Mouse (Mus musculus) midbrain, embryonic 15.5 days (tissue): ENCODE data around the gene Amd1. TPM values are rescaled to one million over a fixed set of nuclear protein-coding genes. Genes with fewer than 3 reads are reported as not detected.
"Not testable (repeated sequence)": the region's sequence is repeated elsewhere in the genome, so short reads cannot be mapped to it uniquely, and the experiment has no call there.

Experiments used
- ATAC-seq: fragments of 200-750 bp; cut with Nextera tagmentation; replicated peaks from 2 replicates; pipeline ENCODE4 v1.8.0; 2017; ENCODE audit warnings: moderate TSS enrichment
- H3K27ac ChIP-seq: fragments of 300-500 bp; sonication (generic); 2 replicates; pipeline ENCODE4 v1.5.1; 2015; ENCODE audit warnings: mild to moderate bottlenecking, inconsistent platforms
- H3K27me3 ChIP-seq: fragments of 300-500 bp; sonication (generic); replicated peaks from 2 replicates; pipeline ENCODE4 v1.6.1; 2015; ENCODE audit warnings: inconsistent platforms
- H3K36me3 ChIP-seq: fragments of 300-500 bp; sonication (generic); replicated peaks from 2 replicates; pipeline ENCODE4 v1.6.1; 2015; ENCODE audit warnings: inconsistent platforms
- H3K4me1 ChIP-seq: fragments of 300-500 bp; sonication (generic); 2 replicates; pipeline ENCODE4 v1.6.1; 2015; ENCODE audit warnings: inconsistent platforms
- H3K4me2 ChIP-seq: fragments of 300-500 bp; sonication (generic); 2 replicates; pipeline ENCODE4 v1.6.1; 2015; ENCODE audit warnings: inconsistent platforms, mild to moderate bottlenecking, moderate library complexity
- H3K4me3 ChIP-seq: fragments of 300-500 bp; sonication (generic); 2 replicates; pipeline ENCODE4 v1.5.1; 2015; ENCODE audit warnings: mild to moderate bottlenecking, inconsistent platforms
- H3K9ac ChIP-seq: fragments of 300-500 bp; sonication (generic); 2 replicates; pipeline ENCODE4 v1.6.1; 2015; ENCODE audit warnings: mild to moderate bottlenecking, inconsistent platforms
- H3K9me3 ChIP-seq: fragments of 300-500 bp; sonication (generic); 2 replicates; pipeline ENCODE4 v1.6.1; 2016; ENCODE audit warnings: inconsistent platforms
- WGBS: fragments of 180-500 bp; shearing (Covaris S2); methylation state at CpG from one replicate; pipeline ENCODE4 v1.1.7; 2015; ENCODE audit warnings: mixed read lengths; 5-methylcytosine and 5-hydroxymethylcytosine counted together
- polyA plus RNA-seq: library from polyadenylated mRNA; unstranded; fragments of >200 nt; fragmentation: Nextera tagmentation; extraction: Ambion mirVana; gene quantifications from 2 replicates; pipeline ENCODE4 v1.2.1, GENCODE M21; 2015

The Amd1 gene
- polyA plus RNA-seq, 1 experiment from 2014 or later, result 42.1 TPM

DNA sequence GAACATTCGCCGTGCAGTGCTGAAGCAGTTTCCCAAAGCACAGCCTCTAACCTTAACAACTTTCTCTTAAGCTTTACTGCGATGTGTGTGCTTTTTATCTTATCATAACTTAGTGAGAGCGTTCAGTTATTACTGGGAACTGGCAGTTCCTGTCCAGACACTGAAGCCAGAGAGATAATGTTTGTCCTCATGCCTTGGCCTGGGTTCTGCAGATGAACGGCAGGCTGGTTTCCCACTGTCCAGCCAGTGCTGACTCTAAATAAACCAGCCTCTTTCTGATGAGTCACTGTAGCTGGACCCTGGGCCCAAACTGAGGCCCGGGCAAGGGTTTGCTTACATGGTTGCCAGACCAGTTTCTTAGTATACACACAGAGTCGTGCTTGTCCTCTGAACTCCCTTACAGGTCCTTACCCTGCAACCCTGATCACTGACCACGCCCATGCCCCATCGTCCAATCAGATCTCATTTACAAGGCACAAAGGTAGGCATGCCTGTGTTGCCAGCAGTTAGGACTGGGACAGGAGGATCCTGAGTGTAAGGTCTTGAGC lies 26.1 kb upstream of the Amd1 start:
- H3K9ac ChIP-seq, result no peak overlapping the region
- no peak overlapping the region for H3K27ac ChIP-seq
- WGBS, result 85% methylated on average over 9 of the region's 9 CpGs
- H3K4me3 ChIP-seq, result no peak overlapping the region
- H3K9me3 ChIP-seq, result no peaks in the 10 kb centered on the region
- ATAC-seq, result no peak
- no peaks in the 10 kb centered on the region for H3K27me3 ChIP-seq
- H3K36me3 ChIP-seq, result no peaks in the 10 kb centered on the region
- H3K4me2 ChIP-seq, result no peak overlapping the region
- H3K4me1 ChIP-seq, result no peaks in the 10 kb centered on the region

DNA sequence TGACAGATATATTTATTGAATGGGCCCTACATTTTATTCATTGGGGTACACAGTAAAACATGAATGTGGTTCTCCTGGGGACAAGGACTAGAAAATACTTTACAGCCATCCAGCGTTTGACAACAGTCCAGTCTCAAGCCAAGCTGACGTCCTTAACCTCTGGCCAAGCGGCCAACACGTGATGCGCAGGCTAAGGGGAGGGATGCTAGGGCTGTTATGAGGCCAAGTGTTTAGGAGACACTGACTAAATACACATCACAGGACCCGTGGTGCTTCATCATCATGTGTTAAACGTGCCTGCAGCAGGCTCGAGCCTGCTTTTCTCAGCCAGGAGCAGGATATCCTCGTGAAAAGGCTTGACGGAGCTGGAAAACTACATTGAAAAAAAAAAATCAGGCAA lies 18.3 kb upstream of the Amd1 start:
- Histone ChIP-seq H3K4me1 (no peaks in the 10 kb centered on the region), H3K4me2 (no peak overlapping the region), H3K27ac (no peak overlapping the region), H3K27me3 (no peaks in the 10 kb centered on the region), H3K9ac (no peak overlapping the region), H3K36me3 (no peaks in the 10 kb centered on the region), H3K4me3 (no peak overlapping the region), H3K9me3 (no peaks in the 10 kb centered on the region)
- 92% methylated on average over 10 of the region's 10 CpGs for WGBS
- no peak for ATAC-seq

DNA sequence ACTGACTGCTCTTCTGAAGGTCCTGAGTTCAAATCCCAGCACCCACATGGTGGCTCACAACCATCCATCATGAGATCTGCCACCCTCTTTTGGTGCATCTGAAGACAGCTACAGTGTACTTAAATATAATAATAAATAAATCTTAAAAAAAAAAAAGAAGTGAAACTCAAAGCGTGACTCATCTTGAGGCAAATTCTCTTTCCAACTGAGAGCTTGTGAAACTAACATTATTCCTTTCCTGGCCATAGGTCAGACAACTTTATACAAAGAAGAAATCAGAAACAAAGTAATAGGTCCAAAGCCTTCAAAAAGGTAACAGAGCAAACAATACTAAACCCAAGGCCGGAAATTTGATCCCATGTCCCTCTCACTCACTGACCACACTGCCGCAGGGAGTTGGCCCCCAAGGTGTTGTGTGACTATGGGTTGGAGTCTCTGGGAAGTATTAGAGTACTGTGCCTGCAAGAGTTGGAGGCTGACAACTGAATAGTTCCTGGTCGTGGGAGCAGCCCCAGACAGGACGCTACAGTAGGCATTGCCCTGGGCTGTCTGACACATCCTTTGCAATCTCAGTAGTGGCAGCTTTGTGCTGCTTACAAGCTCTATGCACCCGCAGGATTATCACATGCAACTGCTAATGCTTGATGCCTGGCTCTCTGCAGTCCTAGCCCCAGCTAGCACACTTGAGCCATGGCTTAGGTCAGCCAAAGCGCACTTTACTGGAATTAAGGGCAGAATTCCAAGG lies 15.0 kb upstream of the Amd1 start:
- H3K27me3 ChIP-seq, result no peaks in the 10 kb centered on the region
- ATAC-seq, result no peak
- H3K4me1 ChIP-seq, result no peaks in the 10 kb centered on the region
- H3K4me3 ChIP-seq, result no peak overlapping the region
- H3K4me2 ChIP-seq, result no peak overlapping the region
- no peaks in the 10 kb centered on the region for H3K9me3 ChIP-seq
- H3K36me3 ChIP-seq, result no peaks in the 10 kb centered on the region
- no peak overlapping the region for H3K27ac ChIP-seq
- H3K9ac ChIP-seq, result no peak overlapping the region
- WGBS, result 66% methylated on average over 7 of the region's 7 CpGs

DNA sequence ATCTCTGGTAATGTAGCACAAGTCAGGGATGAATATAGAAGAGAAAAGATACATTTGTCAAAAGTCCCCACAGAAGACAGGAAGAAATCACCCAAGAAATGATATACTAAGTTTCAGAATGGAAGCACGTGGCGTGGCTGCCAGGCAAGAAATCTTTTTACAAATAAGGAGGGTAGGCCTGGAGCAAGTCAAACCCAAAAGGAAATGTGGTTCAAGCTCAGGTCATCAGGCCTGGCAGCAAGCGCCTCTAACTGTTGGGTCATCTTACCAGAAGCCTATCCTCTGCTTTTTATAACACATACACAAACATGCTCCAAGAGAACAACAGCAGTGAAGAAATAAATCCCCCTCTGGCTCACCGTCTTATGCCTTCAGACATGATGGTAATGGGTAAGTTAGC lies 10.8 kb upstream of the Amd1 start:
- Histone ChIP-seq H3K36me3 (no peaks in the 10 kb centered on the region), H3K27ac (no peak overlapping the region), H3K4me3 (no peak overlapping the region), H3K4me1 (no peaks in the 10 kb centered on the region), H3K4me2 (no peak overlapping the region), H3K9me3 (no peaks in the 10 kb centered on the region), H3K27me3 (no peaks in the 10 kb centered on the region), H3K9ac (no peak overlapping the region)
- ATAC-seq, result no peak
- WGBS, result 87% methylated on average over 4 of the region's 4 CpGs

- Histone ChIP-seq H3K4me1 (no peaks in the 10 kb centered on the region), H3K9me3 (no peaks in the 10 kb centered on the region), H3K9ac (no peak overlapping the region), H3K27me3 (no peaks in the 10 kb centered on the region), H3K36me3 (no peaks in the 10 kb centered on the region), H3K4me2 (no peak overlapping the region), H3K27ac (no peak overlapping the region), H3K4me3 (no peak overlapping the region)
- ATAC-seq, result no peak
- WGBS, result 56% methylated on average over 5 of the region's 6 CpGs
Measured at GRCm38 (mm10) chr10:40309884-40310635, 8.1 kb upstream of the Amd1 start.

DNA sequence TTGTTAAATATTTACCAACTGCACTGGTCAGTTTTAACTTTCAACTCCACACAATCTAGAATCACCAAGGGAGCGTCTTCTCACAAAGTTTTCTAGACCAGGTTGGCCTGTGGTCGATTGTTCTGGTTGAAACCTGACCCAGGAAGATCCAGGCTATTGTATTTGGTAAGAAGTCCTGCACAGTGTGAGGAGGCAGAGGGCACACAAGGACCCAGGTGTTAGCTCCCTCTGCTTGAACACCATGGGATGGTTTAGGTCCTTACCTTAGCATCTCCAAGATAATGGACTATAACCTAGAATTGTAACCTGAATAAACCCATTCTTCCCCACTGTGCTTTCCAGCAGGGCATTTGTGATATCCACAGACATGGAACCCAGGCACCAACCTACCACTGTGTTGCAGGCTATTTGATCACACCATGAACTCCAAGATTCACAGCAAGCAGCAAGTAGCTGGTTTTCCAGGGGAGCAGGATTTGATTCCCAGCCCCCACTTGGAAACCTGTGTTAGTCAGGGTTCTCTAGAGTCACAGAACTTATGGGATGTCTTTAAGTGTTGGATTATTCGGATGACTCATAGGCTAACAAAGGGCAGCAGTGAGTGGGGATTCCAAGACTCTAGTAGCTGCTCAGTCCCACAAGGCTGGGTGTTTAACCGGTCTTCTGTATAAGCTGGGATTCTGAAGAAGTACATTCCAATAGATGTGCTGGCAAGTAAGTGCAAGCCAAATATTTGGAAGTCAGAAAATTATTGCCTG lies 6.0 kb upstream of the Amd1 start:
- H3K27me3 ChIP-seq, result no peaks in the 10 kb centered on the region
- no peaks in the 10 kb centered on the region; the same call in 1 of the 2 replicates for H3K4me1 ChIP-seq
- no peaks in the 10 kb centered on the region for H3K9me3 ChIP-seq
- no peak overlapping the region for H3K4me3 ChIP-seq
- ATAC-seq, result no peak
- no peaks in the 10 kb centered on the region for H3K36me3 ChIP-seq
- H3K4me2 ChIP-seq, result no peak overlapping the region
- H3K9ac ChIP-seq, result no peak overlapping the region
- H3K27ac ChIP-seq, result no peak overlapping the region
- 68% methylated on average over 4 of the region's 4 CpGs for WGBS

GRCm38 (mm10) chr10:40305989-40306388 lies 4.0 kb upstream of the Amd1 start:
- ATAC-seq, result no peak
- H3K36me3 ChIP-seq, result no peaks in the 10 kb centered on the region
- no peak overlapping the region for H3K27ac ChIP-seq
- no peak overlapping the region for H3K4me2 ChIP-seq
- no peaks in the 10 kb centered on the region for H3K27me3 ChIP-seq
- H3K4me3 ChIP-seq, result no peak overlapping the region
- H3K9ac ChIP-seq, result no peak overlapping the region
- H3K4me1 ChIP-seq, result no peaks in the 10 kb centered on the region; the same call in 1 of the 2 replicates
- no peaks in the 10 kb centered on the region for H3K9me3 ChIP-seq
- WGBS, result 94% methylated on average over 1 of the region's 1 CpGs

- Histone ChIP-seq H3K9ac (peak overlapping the region; percentile 81), H3K27ac (peak overlapping the region; percentile 89), H3K4me1 (peaks cover 16% of the 10 kb centered on the region), H3K4me2 (peak overlapping the region; percentile 59), H3K4me3 (peak overlapping the region; percentile 96)
- H3K36me3 ChIP-seq, H3K9me3 ChIP-seq, H3K27me3 ChIP-seq: not testable (repeated sequence)
- ATAC-seq, result peak; percentile 32
- WGBS, result under 1% methylated on average over 81 of the region's 91 CpGs
Measured at GRCm38 (mm10) chr10:40301181-40302075, 558 bp downstream of the Amd1 start.

DNA sequence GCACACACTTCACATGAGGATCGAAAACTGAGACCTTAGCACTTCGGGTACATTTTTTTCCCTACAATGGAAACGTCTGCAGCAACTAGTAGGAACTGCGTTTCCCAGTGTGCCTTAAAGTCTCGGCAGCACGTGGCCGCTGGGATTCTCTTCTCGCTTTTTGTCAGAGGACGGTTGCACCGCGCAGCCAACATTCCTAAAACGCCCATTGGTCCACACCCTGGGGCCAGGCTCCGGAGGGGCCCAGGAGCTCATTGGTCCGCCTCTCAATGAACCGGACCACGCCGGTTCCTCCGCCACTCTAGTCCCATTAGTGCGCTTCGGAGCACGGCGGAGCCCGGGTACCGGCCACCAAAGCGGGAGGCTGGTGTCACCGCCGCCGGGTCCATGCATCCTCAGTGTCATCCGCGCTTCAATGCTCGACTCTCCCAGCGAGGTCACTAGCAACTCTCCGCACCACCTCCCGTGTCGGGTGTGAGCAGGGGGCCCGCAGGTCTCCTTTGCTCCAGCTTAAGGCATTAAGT lies 1.3 kb downstream of the Amd1 start:
- Histone ChIP-seq H3K36me3 (no peaks in the 10 kb centered on the region), H3K9ac (peak overlapping the region; percentile 81), H3K4me2 (peak overlapping the region; percentile 59), H3K4me1 (peaks cover 16% of the 10 kb centered on the region), H3K9me3 (no peaks in the 10 kb centered on the region), H3K27me3 (no peaks in the 10 kb centered on the region), H3K4me3 (peak overlapping the region; percentile 96), H3K27ac (peak overlapping the region; percentile 89)
- peak; percentile 67 for ATAC-seq
- under 1% methylated on average over 36 of the region's 36 CpGs for WGBS

DNA sequence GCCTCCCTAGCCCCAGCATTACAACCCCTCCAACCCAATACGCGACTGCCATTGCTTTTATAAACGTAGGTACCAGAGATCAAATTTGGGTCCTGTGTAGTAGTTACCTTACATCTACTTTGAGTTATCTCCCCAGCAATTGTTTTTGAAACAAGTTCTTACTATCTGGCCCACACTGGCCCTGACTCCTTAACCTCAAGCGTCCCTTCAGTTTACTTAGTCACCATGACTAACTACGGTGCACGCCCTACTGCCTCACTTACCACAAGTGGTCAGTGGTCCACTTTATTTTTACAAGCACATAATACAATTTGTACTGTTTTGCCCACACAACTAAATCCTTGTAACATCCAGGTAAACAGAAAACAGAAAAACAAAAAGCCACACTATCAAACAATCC lies 9.3 kb downstream of the Amd1 start:
- no peak overlapping the region for H3K27ac ChIP-seq
- ATAC-seq, result no peak
- H3K36me3 ChIP-seq, result peaks cover 2% of the 10 kb centered on the region; the same call in 1 of the 2 replicates
- 95% methylated on average over 6 of the region's 6 CpGs for WGBS
- no peak overlapping the region for H3K9ac ChIP-seq
- H3K27me3 ChIP-seq, result no peaks in the 10 kb centered on the region
- H3K9me3 ChIP-seq, result no peaks in the 10 kb centered on the region
- 0 out of 2 replicates have a peak, but pooled peaks cover 4% of the 10 kb centered on the region for H3K4me1 ChIP-seq
- H3K4me3 ChIP-seq, result no peak overlapping the region
- no peak overlapping the region for H3K4me2 ChIP-seq

DNA sequence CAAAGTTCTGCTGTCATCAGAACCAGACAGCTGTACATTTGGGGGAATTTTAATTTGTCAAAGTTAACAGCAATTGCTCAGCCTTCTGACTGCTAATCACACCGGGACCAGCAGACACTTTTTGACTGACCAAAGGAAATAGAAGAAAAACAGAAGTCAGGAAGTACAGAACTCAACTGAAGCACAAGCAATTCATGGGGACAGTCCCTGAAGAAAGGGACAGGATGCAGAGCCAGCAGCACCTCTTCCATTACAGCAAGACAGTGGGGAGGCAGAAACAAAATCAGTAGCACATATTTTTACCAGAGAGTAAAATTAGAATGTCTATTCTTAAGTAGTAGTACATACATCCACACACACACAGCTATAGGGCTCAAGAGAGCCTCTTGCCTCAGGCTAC lies 15.2 kb downstream of the Amd1 start:
- no peaks in the 10 kb centered on the region for H3K9me3 ChIP-seq
- peaks cover 2% of the 10 kb centered on the region; the same call in 1 of the 2 replicates for H3K36me3 ChIP-seq
- WGBS, result 94% methylated on average over 1 of the region's 1 CpGs
- H3K27ac ChIP-seq, result no peak overlapping the region
- H3K4me1 ChIP-seq, result no peaks in the 10 kb centered on the region
- no peaks in the 10 kb centered on the region for H3K27me3 ChIP-seq
- no peak overlapping the region for H3K9ac ChIP-seq
- H3K4me2 ChIP-seq, result no peak overlapping the region
- ATAC-seq, result no peak
- no peak overlapping the region for H3K4me3 ChIP-seq
